ENCODE assay signal across 19 mouse cellular contexts in the genomic region with DNA sequence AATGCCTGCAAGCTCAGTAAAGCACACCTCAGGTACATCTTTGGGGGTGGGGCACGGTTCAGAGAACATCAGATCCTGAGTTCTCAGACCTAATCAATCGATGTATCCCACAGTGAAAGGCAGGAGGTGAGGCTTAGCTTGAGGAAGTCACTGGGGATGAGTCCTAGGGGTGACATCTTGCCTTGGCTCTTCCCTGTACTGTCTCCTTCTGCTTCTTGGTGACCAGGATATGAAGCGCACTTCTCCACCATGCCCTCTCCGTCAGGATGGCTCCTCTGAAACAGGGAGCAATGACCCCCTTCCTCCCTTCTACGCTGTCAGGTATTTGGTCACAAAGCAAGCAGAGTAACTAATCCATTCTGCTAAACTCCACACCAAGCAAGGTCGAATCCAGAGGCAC.
DNase-seq lines count a peak whose midpoint lies in the region; ATAC-seq and TF ChIP-seq lines count a peak whose summit lies in the region.
"Had no signal": no experiment of that assay in that cellular context is flagged by ENCODE, and none has a peak within 500 bp of the region (broad histone marks: within the 10 kb centered on the region; RNA-seq: fewer than 3 reads in every experiment).

No protein-coding gene starts in this region.

- no peaks in the 10 kb centered on the region for H3K4me1 ChIP-seq in forebrain, embryonic 12.5 days
- no peaks in the 10 kb centered on the region for H3K4me1 ChIP-seq in forebrain, embryonic 14.5 days (ENCODE audit: control insufficient read depth, insufficient read depth, low read length)
- peaks cover 15% of the 10 kb centered on the region for H3K4me1 ChIP-seq in lung, postnatal 0 days (ENCODE audit: insufficient read depth, low read depth, low read length)
- H3K4me1 ChIP-seq: embryonic facial prominence, embryonic 10.5 days had no signal

- intact Hi-C loops in gastrocnemius, adult 2 months (cut with DNase I) = no loop called here

- H3K9ac ChIP-seq in forebrain, embryonic 12.5 days = no peak overlapping the region
- H3K9ac ChIP-seq in forebrain, embryonic 14.5 days (ENCODE audit: low read length) = no peak overlapping the region
- H3K9ac ChIP-seq in lung, postnatal 0 days (replicated peaks; ENCODE audit: low read depth) = no peak overlapping the region
- H3K9ac ChIP-seq: heart, embryonic 13.5 days; hindbrain, embryonic 15.5 days had no signal

- TF ChIP-seq CTCF in gastrocnemius, adult 2 months (IDR thresholded peaks at IDR 0.05) = no peak
- TF ChIP-seq CTCF in layer of hippocampus, adult 2 months (conservative IDR thresholded peaks at IDR 0.05) = no peak
- no peak for TF ChIP-seq CTCF in lung, postnatal 0 days (IDR thresholded peaks at IDR 0.05)

- peaks cover 13% of the 10 kb centered on the region for H3K36me3 ChIP-seq in forebrain, embryonic 12.5 days (replicated peaks)
- H3K36me3 ChIP-seq in forebrain, embryonic 14.5 days (ENCODE audit: control insufficient read depth, insufficient read depth, low read length) = 0 out of 2 replicates have a peak, but pooled peaks cover 9% of the 10 kb centered on the region
- no peaks in the 10 kb centered on the region for H3K36me3 ChIP-seq in lung, postnatal 0 days (ENCODE audit: insufficient read depth, low read length)
- H3K36me3 ChIP-seq: G1E; hindbrain, embryonic 15.5 days had no signal

- DNase-seq in forebrain, embryonic 14.5 days (ENCODE audit: low spot score) = no peak
- DNase-seq in gastrocnemius, adult 2 months = no peak
- no peak for DNase-seq in gastrocnemius, postnatal 25 days
- no peak for DNase-seq in layer of hippocampus, adult 2 months (ENCODE audit: low spot score in 2 of 2)
- DNase-seq in layer of hippocampus, adult 9-10 months (ENCODE audit: low spot score) = no peak
- DNase-seq in lung, postnatal 0 days (ENCODE audit: low spot score) = no peak
- no peak for DNase-seq in lung, postnatal 36 days
- DNase-seq: adrenal gland, adult 8-10 months; adrenal gland, postnatal 36 days; cerebellum, adult 2 months; gastrocnemius, postnatal 36 days; heart, adult 11 months; heart, postnatal 36 days had no signal

- no peak overlapping the region for H3K4me2 ChIP-seq in forebrain, embryonic 12.5 days
- H3K4me2 ChIP-seq in forebrain, embryonic 14.5 days (ENCODE audit: low read length) = no peak overlapping the region
- H3K4me2 ChIP-seq in lung, postnatal 0 days (replicated peaks; ENCODE audit: low read depth, low read length) = no peak overlapping the region
- H3K4me2 ChIP-seq: heart, embryonic 13.5 days; hindbrain, embryonic 15.5 days had no signal

- no peaks in the 10 kb centered on the region for H3K9me3 ChIP-seq in forebrain, embryonic 12.5 days
- no peaks in the 10 kb centered on the region for H3K9me3 ChIP-seq in forebrain, embryonic 14.5 days (replicated peaks; ENCODE audit: control insufficient read depth, low read length)
- H3K9me3 ChIP-seq in lung, postnatal 0 days (ENCODE audit: low read length) = no peaks in the 10 kb centered on the region
- H3K9me3 ChIP-seq: embryonic facial prominence, embryonic 10.5 days; G1E; heart, embryonic 13.5 days; hindbrain, embryonic 15.5 days had no signal

- H3K27me3 ChIP-seq in forebrain, embryonic 12.5 days = no peaks in the 10 kb centered on the region
- no peaks in the 10 kb centered on the region for H3K27me3 ChIP-seq in forebrain, embryonic 14.5 days (replicated peaks; ENCODE audit: control insufficient read depth, insufficient read depth, low read length)
- no peaks in the 10 kb centered on the region for H3K27me3 ChIP-seq in lung, postnatal 0 days (replicated peaks; ENCODE audit: insufficient read depth, low read length)
- H3K27me3 ChIP-seq: heart, embryonic 13.5 days; hindbrain, embryonic 15.5 days had no signal

- H3K4me3 ChIP-seq in forebrain, embryonic 12.5 days (replicated peaks) = no peak overlapping the region
- H3K4me3 ChIP-seq in forebrain, embryonic 14.5 days (ENCODE audit: low read depth, low read length) = no peak overlapping the region
- no peak overlapping the region for H3K4me3 ChIP-seq in gastrocnemius, adult 2 months
- no peak overlapping the region for H3K4me3 ChIP-seq in layer of hippocampus, adult 2 months
- H3K4me3 ChIP-seq in lung, postnatal 0 days (ENCODE audit: low read depth, low read length) = no peak overlapping the region
- H3K4me3 ChIP-seq: embryonic facial prominence, embryonic 10.5 days; heart, embryonic 13.5 days; hindbrain, embryonic 15.5 days had no signal

- ATAC-seq in forebrain, embryonic 12.5 days (ENCODE audit: low FRiP score) = peak; percentile 46; the same call in 1 of the 2 replicates
- ATAC-seq in forebrain, embryonic 14.5 days = no peak; the same call in 1 of the 2 replicates
- ATAC-seq in lung, postnatal 0 days = no peak
- ATAC-seq: CD4-positive, CD25-positive, alpha-beta regulatory T cell, adult 4 months had no signal

- no peak overlapping the region for H3K27ac ChIP-seq in forebrain, embryonic 12.5 days
- no peak overlapping the region for H3K27ac ChIP-seq in forebrain, embryonic 14.5 days (ENCODE audit: low read depth, low read length)
- peak overlapping the region; percentile 20; the same call in 1 of the 2 replicates for H3K27ac ChIP-seq in gastrocnemius, adult 2 months
- 0 out of 2 replicates have a peak overlapping the region, but pooled peaks have one; percentile 44 for H3K27ac ChIP-seq in layer of hippocampus, adult 2 months
- H3K27ac ChIP-seq in lung, postnatal 0 days (ENCODE audit: low read length) = 0 out of 2 replicates have a peak overlapping the region, but pooled peaks have one; percentile 69
- H3K27ac ChIP-seq: embryonic facial prominence, embryonic 10.5 days; heart, embryonic 13.5 days; hindbrain, embryonic 15.5 days had no signal

- WGBS in forebrain, embryonic 12.5 days = 94% methylated on average over 6 of the region's 6 CpGs
- WGBS in forebrain, embryonic 14.5 days = 88% methylated on average over 6 of the region's 6 CpGs
- 93% methylated on average over 6 of the region's 6 CpGs for WGBS in lung, postnatal 0 days

- no peak for TF ChIP-seq EP300 in lung, postnatal 0 days (IDR thresholded peaks at IDR 0.05)

Comparison
In these comparisons a context has a peak if more than half of its experiments do, and no peak if none do; other contexts are left out.
1. H3K27ac ChIP-seq: peak in gastrocnemius, adult 2 months (single experiment), layer of hippocampus, adult 2 months (single experiment) and lung, postnatal 0 days (single experiment); none in forebrain, embryonic 12.5 days (single experiment) and forebrain, embryonic 14.5 days (single experiment).